Mouse (Mus musculus) olfactory bulb, adult 2 months (tissue): ENCODE results near the gene Dapk1.

Experiments
- CTCF ChIP-seq: fragments of 200-500 bp; IDR thresholded peaks from 2 replicates; pipeline ENCODE4 v1.5.1; 2012; ENCODE audit warnings: low read depth, mild to moderate bottlenecking, low read length, moderate library complexity; ENCODE audit not compliant: insufficient read depth
- POLR2A ChIP-seq: fragments of 200-500 bp; IDR thresholded peaks from 2 replicates; pipeline ENCODE4 v1.6.1; 2012; ENCODE audit warnings: mild to moderate bottlenecking, low read depth, low read length, moderate library complexity; ENCODE audit not compliant: insufficient read depth

DNA sequence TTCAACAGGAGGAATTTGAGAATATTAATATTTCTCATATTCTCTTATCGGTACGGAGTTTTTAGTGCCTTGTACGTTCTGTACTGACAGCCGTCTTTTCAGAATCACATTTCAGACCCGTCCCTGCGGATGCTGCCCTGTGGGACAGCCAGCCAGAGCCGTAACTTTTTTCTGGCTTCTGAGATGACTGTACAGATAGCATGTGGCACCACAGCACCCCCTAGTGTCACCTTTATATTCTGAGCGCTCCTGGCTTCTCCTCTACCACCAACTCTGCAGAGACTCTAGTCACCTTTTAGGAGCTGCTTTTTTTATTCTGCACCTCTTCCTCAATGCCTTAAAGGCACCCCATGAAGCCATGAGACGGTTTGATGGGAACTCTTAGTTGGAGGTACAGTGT lies 136.7 kb downstream of the Dapk1 start:
- no peak for TF ChIP-seq POLR2A
- TF ChIP-seq CTCF, result no peak
